Mouse (Mus musculus): ENCODE results near the gene Lfng. TPM values are rescaled to one million over a fixed set of nuclear protein-coding genes. Genes with fewer than 3 reads are reported as not detected.
A peak's percentile ranks its signal among the peaks of the same experiment; 100 is the strongest.

The Lfng gene
- polyA plus RNA-seq, 1 experiment from 2014 or later: 50.8 TPM

- Histone ChIP-seq H3K9me3 (replicated peaks) (no peaks in the 10 kb centered on the region; the same call in 1 of the 2 replicates), H3K27me3 (ENCODE audit: low read depth, poor library complexity, severe bottlenecking) (no peaks in the 10 kb centered on the region; the same call in 1 of the 2 replicates), H3K36me3 (no peaks in the 10 kb centered on the region), H3K4me3 (no peak overlapping the region), H3K4me1 (peaks cover 46% of the 10 kb centered on the region), H3K27ac (replicated peaks) (peak overlapping the region; percentile 65)
- WGBS: 83% methylated on average over 10 of the region's 10 CpGs
- DNase-seq (ENCODE audit: low spot score): no peak
These were observed 35.4 kb upstream of the Lfng start for GRCm38 (mm10) chr5:140571673-140572072.

- H3K27me3 ChIP-seq (ENCODE audit: low read depth, poor library complexity, severe bottlenecking): no peaks in the 10 kb centered on the region; the same call in 1 of the 2 replicates
- peak overlapping the region; percentile 57 for H3K27ac ChIP-seq (replicated peaks)
- WGBS: 80% methylated on average over 6 of the region's 6 CpGs
- no peak overlapping the region for H3K4me3 ChIP-seq
- H3K9me3 ChIP-seq (replicated peaks): no peaks in the 10 kb centered on the region; the same call in 1 of the 2 replicates
- no peaks in the 10 kb centered on the region for H3K36me3 ChIP-seq
- H3K4me1 ChIP-seq: peaks cover 36% of the 10 kb centered on the region
- no peak for DNase-seq (ENCODE audit: low spot score)
These were observed 34.5 kb upstream of the Lfng start for GRCm38 (mm10) chr5:140572611-140573010.

GRCm38 (mm10) chr5:140575381-140575866, 31.7 kb upstream of the Lfng start:
- peaks cover 45% of the 10 kb centered on the region for H3K4me1 ChIP-seq
- peaks cover 12% of the 10 kb centered on the region for H3K27me3 ChIP-seq (ENCODE audit: low read depth, poor library complexity, severe bottlenecking)
- WGBS: 57% methylated on average over 5 of the region's 5 CpGs
- H3K9me3 ChIP-seq (replicated peaks): no peaks in the 10 kb centered on the region; the same call in 1 of the 2 replicates
- no peak for DNase-seq (ENCODE audit: low spot score)
- H3K4me3 ChIP-seq: no peak overlapping the region
- H3K36me3 ChIP-seq: no peaks in the 10 kb centered on the region
- H3K27ac ChIP-seq (replicated peaks): peak overlapping the region; percentile 60

GRCm38 (mm10) chr5:140579221-140579620, 27.9 kb upstream of the Lfng start:
- Histone ChIP-seq H3K36me3 (no peaks in the 10 kb centered on the region), H3K4me3 (peak overlapping the region; percentile 21; the same call in 1 of the 2 replicates), H3K9me3 (replicated peaks) (no peaks in the 10 kb centered on the region; the same call in 1 of the 2 replicates), H3K4me1 (peaks cover 70% of the 10 kb centered on the region), H3K27me3 (ENCODE audit: low read depth, poor library complexity, severe bottlenecking) (peaks cover 16% of the 10 kb centered on the region), H3K27ac (replicated peaks) (peak overlapping the region; percentile 91)
- DNase-seq (ENCODE audit: low spot score): no peak
- 32% methylated on average over 9 of the region's 9 CpGs for WGBS

- 3% methylated on average over 6 of the region's 6 CpGs for WGBS
- Histone ChIP-seq H3K4me1 (peaks cover 75% of the 10 kb centered on the region), H3K27ac (replicated peaks) (peak overlapping the region; percentile 91), H3K36me3 (no peaks in the 10 kb centered on the region), H3K4me3 (peak overlapping the region; percentile 21; the same call in 1 of the 2 replicates), H3K27me3 (ENCODE audit: low read depth, poor library complexity, severe bottlenecking) (peaks cover 16% of the 10 kb centered on the region), H3K9me3 (replicated peaks) (no peaks in the 10 kb centered on the region; the same call in 1 of the 2 replicates)
- peak; percentile 84 for DNase-seq (ENCODE audit: low spot score)
These were observed 27.3 kb upstream of the Lfng start for GRCm38 (mm10) chr5:140579771-140580170.

- whole genome bisulfite sequencing: 1% methylated on average over 5 of the region's 5 CpGs
- H3K27ac ChIP-seq (replicated peaks): peak overlapping the region; percentile 91
- no peaks in the 10 kb centered on the region for H3K9me3 ChIP-seq (replicated peaks)
- peaks cover 79% of the 10 kb centered on the region for H3K4me1 ChIP-seq
- peaks cover 16% of the 10 kb centered on the region for H3K27me3 ChIP-seq (ENCODE audit: low read depth, poor library complexity, severe bottlenecking)
- no peaks in the 10 kb centered on the region for H3K36me3 ChIP-seq
- DNase-seq (ENCODE audit: low spot score): peak; percentile 70
- H3K4me3 ChIP-seq: peak overlapping the region; percentile 22
These were observed 25.6 kb upstream of the Lfng start for GRCm38 (mm10) chr5:140581569-140581968.

- Histone ChIP-seq H3K4me3 (peak overlapping the region; percentile 28), H3K36me3 (no peaks in the 10 kb centered on the region), H3K27me3 (ENCODE audit: low read depth, poor library complexity, severe bottlenecking) (peaks cover 25% of the 10 kb centered on the region), H3K27ac (replicated peaks) (peak overlapping the region; percentile 91), H3K4me1 (peaks cover 89% of the 10 kb centered on the region), H3K9me3 (replicated peaks) (no peaks in the 10 kb centered on the region)
- peak; percentile 67 for DNase-seq (ENCODE audit: low spot score)
- WGBS: 9% methylated on average over 8 of the region's 8 CpGs
These were observed 24.0 kb upstream of the Lfng start for GRCm38 (mm10) chr5:140582995-140583731.

GRCm38 (mm10) chr5:140583732-140584368, 23.3 kb upstream of the Lfng start:
- H3K27ac ChIP-seq (replicated peaks): peak overlapping the region; percentile 91
- no peaks in the 10 kb centered on the region for H3K36me3 ChIP-seq
- H3K4me1 ChIP-seq: peaks cover 82% of the 10 kb centered on the region
- H3K27me3 ChIP-seq (ENCODE audit: low read depth, poor library complexity, severe bottlenecking): peaks cover 21% of the 10 kb centered on the region; the same call in 1 of the 2 replicates
- WGBS: 6% methylated on average over 6 of the region's 6 CpGs
- H3K4me3 ChIP-seq: peak overlapping the region; percentile 28
- peak; percentile 97 for DNase-seq (ENCODE audit: low spot score)
- no peaks in the 10 kb centered on the region for H3K9me3 ChIP-seq (replicated peaks)

GRCm38 (mm10) chr5:140589082-140589774, 17.9 kb upstream of the Lfng start:
- 92% methylated on average over 16 of the region's 16 CpGs for WGBS
- Histone ChIP-seq H3K36me3 (no peaks in the 10 kb centered on the region), H3K27ac (replicated peaks) (peak overlapping the region; percentile 17), H3K4me3 (no peak overlapping the region), H3K4me1 (peaks cover 60% of the 10 kb centered on the region), H3K9me3 (replicated peaks) (no peaks in the 10 kb centered on the region), H3K27me3 (ENCODE audit: low read depth, poor library complexity, severe bottlenecking) (peaks cover 23% of the 10 kb centered on the region; the same call in 1 of the 2 replicates)
- DNase-seq (ENCODE audit: low spot score): no peak

GRCm38 (mm10) chr5:140594846-140595245, 12.3 kb upstream of the Lfng start:
- Histone ChIP-seq H3K27ac (replicated peaks) (peak overlapping the region; percentile 67), H3K4me3 (no peak overlapping the region), H3K36me3 (no peaks in the 10 kb centered on the region), H3K4me1 (peaks cover 53% of the 10 kb centered on the region), H3K9me3 (replicated peaks) (no peaks in the 10 kb centered on the region), H3K27me3 (ENCODE audit: low read depth, poor library complexity, severe bottlenecking) (peaks cover 4% of the 10 kb centered on the region; the same call in 1 of the 2 replicates)
- DNase-seq (ENCODE audit: low spot score): no peak
- 69% methylated on average over 5 of the region's 5 CpGs for WGBS

GRCm38 (mm10) chr5:140596426-140596825, 10.7 kb upstream of the Lfng start:
- Histone ChIP-seq H3K4me1 (peaks cover 49% of the 10 kb centered on the region), H3K27me3 (ENCODE audit: low read depth, poor library complexity, severe bottlenecking) (peaks cover 4% of the 10 kb centered on the region; the same call in 1 of the 2 replicates), H3K4me3 (no peak overlapping the region), H3K36me3 (no peaks in the 10 kb centered on the region), H3K27ac (replicated peaks) (peak overlapping the region; percentile 25), H3K9me3 (replicated peaks) (no peaks in the 10 kb centered on the region)
- 67% methylated on average over 3 of the region's 3 CpGs for WGBS
- no peak for DNase-seq (ENCODE audit: low spot score)

- Histone ChIP-seq H3K27me3 (ENCODE audit: low read depth, poor library complexity, severe bottlenecking) (peaks cover 4% of the 10 kb centered on the region; the same call in 1 of the 2 replicates), H3K4me3 (no peak overlapping the region), H3K9me3 (replicated peaks) (no peaks in the 10 kb centered on the region), H3K4me1 (peaks cover 49% of the 10 kb centered on the region), H3K27ac (replicated peaks) (peak overlapping the region; percentile 25), H3K36me3 (no peaks in the 10 kb centered on the region)
- WGBS: 75% methylated on average over 18 of the region's 18 CpGs
- DNase-seq (ENCODE audit: low spot score): no peak
These were observed 10.1 kb upstream of the Lfng start for GRCm38 (mm10) chr5:140596927-140597588.

All from midbrain, embryonic 10.5 days (tissue).